Mouse (Mus musculus) embryonic facial prominence, embryonic 15.5 days (tissue): ENCODE measurements around the gene Naxd. TPM values are rescaled to one million over a fixed set of nuclear protein-coding genes. Genes with fewer than 3 reads are reported as not detected.
"Not testable (repeated sequence)": the region's sequence is repeated elsewhere in the genome, so short reads cannot be mapped to it uniquely, and the experiment has no call there.

ENCODE experiments used
- ATAC-seq: fragments of 200-750 bp; cut with Nextera tagmentation; 2 replicates; pipeline ENCODE4 v1.8.0; 2017; ENCODE audit warnings: low read depth, moderate TSS enrichment; ENCODE audit not compliant: insufficient number of reproducible peaks, low FRiP score, low TSS enrichment
- H3K27ac ChIP-seq: fragments of 300-500 bp; sonication (generic); replicated peaks from 2 replicates; pipeline ENCODE4 v1.5.1; 2015; ENCODE audit warnings: mild to moderate bottlenecking, inconsistent platforms
- H3K27me3 ChIP-seq: fragments of 300-500 bp; sonication (generic); 2 replicates; pipeline ENCODE4 v1.6.1; 2015; ENCODE audit warnings: inconsistent platforms
- H3K36me3 ChIP-seq: fragments of 300-500 bp; sonication (generic); 2 replicates; pipeline ENCODE4 v1.6.1; 2015; ENCODE audit warnings: mild to moderate bottlenecking, inconsistent platforms
- H3K4me1 ChIP-seq: fragments of 300-500 bp; sonication (generic); 2 replicates; pipeline ENCODE4 v1.6.1; 2015; ENCODE audit warnings: inconsistent platforms
- H3K4me2 ChIP-seq: fragments of 300-500 bp; sonication (generic); replicated peaks from 2 replicates; pipeline ENCODE4 v1.6.1; 2015; ENCODE audit warnings: mild to moderate bottlenecking, inconsistent platforms
- H3K4me3 ChIP-seq: fragments of 300-500 bp; sonication (generic); replicated peaks from 2 replicates; pipeline ENCODE4 v1.5.1; 2015; ENCODE audit warnings: mild to moderate bottlenecking, inconsistent platforms
- H3K9ac ChIP-seq: fragments of 300-500 bp; sonication (generic); 2 replicates; pipeline ENCODE4 v1.6.1; 2015; ENCODE audit warnings: inconsistent platforms
- H3K9me3 ChIP-seq: fragments of 300-500 bp; sonication (generic); replicated peaks from 2 replicates; pipeline ENCODE4 v1.6.1; 2016; ENCODE audit warnings: inconsistent platforms
- WGBS: fragments of 180-500 bp; shearing (Covaris S2); methylation state at CpG from one replicate; pipeline ENCODE4 v1.1.7; 2015; 5-methylcytosine and 5-hydroxymethylcytosine counted together
- polyA plus RNA-seq: library from polyadenylated mRNA; unstranded; fragments of >200 nt; fragmentation: Nextera tagmentation; extraction: Ambion mirVana; gene quantifications from 2 replicates; pipeline ENCODE4 v1.2.1, GENCODE M21; 2015

Gene Naxd
- polyA plus RNA-seq, 1 experiment from 2014 or later: 132 TPM

GRCm38 (mm10) chr8:11544386-11544785 lies 47.1 kb downstream of the Naxd start:
- 46% methylated on average over 3 of the region's 3 CpGs for WGBS
- no peak overlapping the region for H3K4me2 ChIP-seq
- ATAC-seq: no peak
- H3K4me3 ChIP-seq: no peak overlapping the region
- H3K9me3 ChIP-seq: no peaks in the 10 kb centered on the region
- H3K36me3 ChIP-seq: peaks cover 57% of the 10 kb centered on the region
- H3K9ac ChIP-seq: no peak overlapping the region
- 0 out of 2 replicates have a peak, but pooled peaks cover 4% of the 10 kb centered on the region for H3K4me1 ChIP-seq
- no peak overlapping the region for H3K27ac ChIP-seq
- no peaks in the 10 kb centered on the region for H3K27me3 ChIP-seq

GRCm38 (mm10) chr8:11547063-11547462 lies 49.8 kb downstream of the Naxd start:
- Histone ChIP-seq H3K4me3 (no peak overlapping the region), H3K4me1 (peaks cover 16% of the 10 kb centered on the region), H3K27ac (no peak overlapping the region), H3K36me3 (peaks cover 32% of the 10 kb centered on the region), H3K4me2 (no peak overlapping the region), H3K9ac (no peak overlapping the region), H3K27me3 (no peaks in the 10 kb centered on the region), H3K9me3 (no peaks in the 10 kb centered on the region)
- no peak for ATAC-seq
- WGBS: 58% methylated on average over 6 of the region's 6 CpGs

- Histone ChIP-seq H3K36me3 (peaks cover 20% of the 10 kb centered on the region; the same call in 1 of the 2 replicates), H3K9me3 (no peaks in the 10 kb centered on the region), H3K4me3 (peak overlapping the region; percentile 93), H3K4me1 (peaks cover 26% of the 10 kb centered on the region), H3K27ac (peak overlapping the region; percentile 96), H3K27me3 (no peaks in the 10 kb centered on the region), H3K9ac (no peak overlapping the region), H3K4me2 (peak overlapping the region; percentile 79)
- WGBS: 13% methylated on average over 7 of the region's 7 CpGs
- no peak for ATAC-seq
Observed at GRCm38 (mm10) chr8:11549706-11550105, 52.4 kb downstream of the Naxd start.

GRCm38 (mm10) chr8:11550281-11550948 lies 53.1 kb downstream of the Naxd start, which contains the start of gene Cars2:
Cars2 (minus strand) TSS chr8:11550783.
- Histone ChIP-seq H3K27me3 (no peaks in the 10 kb centered on the region), H3K9me3 (no peaks in the 10 kb centered on the region), H3K27ac (peak within 1 kb of the TSS; percentile 96), H3K36me3 (peaks cover 14% of the 10 kb centered on the region; the same call in 1 of the 2 replicates), H3K4me1 (peaks cover 26% of the 10 kb centered on the region), H3K4me3 (peak within 1 kb of the TSS; percentile 93), H3K9ac (peak within 1 kb of the TSS; percentile 89), H3K4me2 (peak within 1 kb of the TSS; percentile 79)
- peak; percentile 82 for ATAC-seq
- under 1% methylated on average over 53 of the region's 53 CpGs for WGBS

GRCm38 (mm10) chr8:11551497-11551896 lies 54.2 kb downstream of the Naxd start:
- ATAC-seq, H3K9me3 ChIP-seq, H3K4me3 ChIP-seq, H3K27ac ChIP-seq, H3K27me3 ChIP-seq, H3K9ac ChIP-seq, H3K4me2 ChIP-seq, H3K36me3 ChIP-seq: not testable (repeated sequence)
- WGBS: 78% methylated on average over 4 of the region's 4 CpGs
- H3K4me1 ChIP-seq: peaks cover 26% of the 10 kb centered on the region

- WGBS: 75% methylated on average over 10 of the region's 10 CpGs
- H3K27ac ChIP-seq: no peak overlapping the region
Observed at GRCm38 (mm10) chr8:11552390-11552789, 55.1 kb downstream of the Naxd start.

GRCm38 (mm10) chr8:11554799-11555719 lies 57.8 kb downstream of the Naxd start, which contains the start of gene Ing1:
Ing1 (plus strand) TSS chr8:11555571.
- peak; percentile 80 for ATAC-seq
- Histone ChIP-seq H3K27ac (peak within 1 kb of the TSS; percentile 100), H3K4me3 (peak within 1 kb of the TSS; percentile 95), H3K4me1 (peaks cover 25% of the 10 kb centered on the region), H3K27me3 (no peaks in the 10 kb centered on the region), H3K4me2 (peak within 1 kb of the TSS; percentile 76), H3K36me3 (no peaks in the 10 kb centered on the region), H3K9ac (peak within 1 kb of the TSS; percentile 95), H3K9me3 (no peaks in the 10 kb centered on the region)
- WGBS: under 1% methylated on average over 52 of the region's 52 CpGs

More at GRCm38 (mm10) chr8:11552390-11552789, 55.1 kb downstream of the Naxd start:
- Histone ChIP-seq H3K9ac (no peak overlapping the region), H3K9me3 (no peaks in the 10 kb centered on the region), H3K27me3 (no peaks in the 10 kb centered on the region), H3K4me3 (no peak overlapping the region), H3K4me2 (no peak overlapping the region), H3K36me3 (no peaks in the 10 kb centered on the region), H3K4me1 (peaks cover 26% of the 10 kb centered on the region)
- ATAC-seq: no peak

- Histone ChIP-seq H3K4me1 (peaks cover 22% of the 10 kb centered on the region), H3K27ac (peak overlapping the region; percentile 100), H3K36me3 (no peaks in the 10 kb centered on the region), H3K4me3 (peak overlapping the region; percentile 95), H3K4me2 (peak overlapping the region; percentile 76), H3K27me3 (no peaks in the 10 kb centered on the region), H3K9ac (peak overlapping the region; percentile 95), H3K9me3 (no peaks in the 10 kb centered on the region)
- under 1% methylated on average over 103 of the region's 103 CpGs for WGBS
- peak; percentile 92 for ATAC-seq
Observed at GRCm38 (mm10) chr8:11555720-11556591, 58.6 kb downstream of the Naxd start.

- no peak for ATAC-seq
- under 1% methylated on average over 76 of the region's 85 CpGs for WGBS
- Histone ChIP-seq H3K9ac (peak overlapping the region; percentile 95), H3K4me1 (peaks cover 19% of the 10 kb centered on the region), H3K4me2 (peak overlapping the region; percentile 76), H3K9me3 (no peaks in the 10 kb centered on the region), H3K27me3 (no peaks in the 10 kb centered on the region), H3K36me3 (peaks cover 6% of the 10 kb centered on the region), H3K27ac (peak overlapping the region; percentile 100), H3K4me3 (peak overlapping the region; percentile 95)
Observed at GRCm38 (mm10) chr8:11556691-11557423, 59.6 kb downstream of the Naxd start.

GRCm38 (mm10) chr8:11557424-11557767 lies 60.1 kb downstream of the Naxd start:
- Histone ChIP-seq H3K36me3 (peaks cover 11% of the 10 kb centered on the region), H3K9me3 (no peaks in the 10 kb centered on the region), H3K27ac (peak overlapping the region; percentile 100), H3K4me1 (peaks cover 19% of the 10 kb centered on the region), H3K27me3 (no peaks in the 10 kb centered on the region), H3K4me3 (peak overlapping the region; percentile 95), H3K9ac (peak overlapping the region; percentile 95), H3K4me2 (peak overlapping the region; percentile 76)
- 0% methylated on average over 32 of the region's 32 CpGs for WGBS
- ATAC-seq: no peak
